Mouse (Mus musculus): ENCODE data around the gene Glrx5. TPM values are rescaled to one million over a fixed set of nuclear protein-coding genes. Genes with fewer than 3 reads are reported as not detected.
A peak's percentile ranks its signal among the peaks of the same experiment; 100 is the strongest.

The Glrx5 gene
- total and polyA plus RNA-seq, 2 experiments from 2014 or later, result 35.8 to 185 TPM

- Histone ChIP-seq H3K4me1 (ENCODE audit: insufficient read depth, low read length) (no peaks in the 10 kb centered on the region), H3K4me2 (ENCODE audit: low read depth, low read length, poor library complexity, severe bottlenecking) (no peak overlapping the region), H3K9ac (replicated peaks; ENCODE audit: low read length, poor library complexity, severe bottlenecking) (no peak overlapping the region), H3K4me3 (ENCODE audit: low read depth, low read length) (no peak overlapping the region), H3K27me3 (ENCODE audit: insufficient read depth, low read length) (no peaks in the 10 kb centered on the region), H3K9me3 (ENCODE audit: low read length) (no peaks in the 10 kb centered on the region), H3K36me3 (ENCODE audit: insufficient read depth, low read length) (no peaks in the 10 kb centered on the region), H3K27ac (ENCODE audit: low read depth, low read length) (no peak overlapping the region)
- WGBS, result 88% methylated on average over 7 of the region's 7 CpGs
- no peak for TF ChIP-seq CTCF (IDR thresholded peaks at IDR 0.05)
- no peak for ATAC-seq (ENCODE audit: low FRiP score)
- no peak for DNase-seq (ENCODE audit: low spot score)
Observed at GRCm38 (mm10) chr12:105065119-105065518, 32.6 kb downstream of the Glrx5 start.

- no peak overlapping the region for H3K4me3 ChIP-seq (ENCODE audit: low read depth, low read length)
- no peaks in the 10 kb centered on the region for H3K36me3 ChIP-seq (ENCODE audit: insufficient read depth, low read length)
- no peaks in the 10 kb centered on the region for H3K27me3 ChIP-seq (ENCODE audit: insufficient read depth, low read length)
- DNase-seq (ENCODE audit: low spot score), result peak; percentile 28
- H3K27ac ChIP-seq (ENCODE audit: low read depth, low read length), result no peak overlapping the region
- no peaks in the 10 kb centered on the region for H3K4me1 ChIP-seq (ENCODE audit: insufficient read depth, low read length)
- no peak for ATAC-seq (ENCODE audit: low FRiP score)
- no peak overlapping the region for H3K9ac ChIP-seq (replicated peaks; ENCODE audit: low read length, poor library complexity, severe bottlenecking)
- WGBS, result 70% methylated on average over 10 of the region's 10 CpGs
- H3K4me2 ChIP-seq (ENCODE audit: low read depth, low read length, poor library complexity, severe bottlenecking), result no peak overlapping the region
- no peak for TF ChIP-seq CTCF (IDR thresholded peaks at IDR 0.05)
- no peaks in the 10 kb centered on the region for H3K9me3 ChIP-seq (ENCODE audit: low read length)
Observed at GRCm38 (mm10) chr12:105066523-105066922, 34.0 kb downstream of the Glrx5 start.

GRCm38 (mm10) chr12:105068911-105069310, 36.4 kb downstream of the Glrx5 start:
- H3K4me3 ChIP-seq (ENCODE audit: low read depth, low read length), result no peak overlapping the region
- TF ChIP-seq CTCF (IDR thresholded peaks at IDR 0.05), result no peak
- H3K27ac ChIP-seq (ENCODE audit: low read depth, low read length), result no peak overlapping the region
- ATAC-seq (ENCODE audit: low FRiP score) (no peak), DNase-seq (ENCODE audit: low spot score) (no peak)
- no peaks in the 10 kb centered on the region for H3K36me3 ChIP-seq (ENCODE audit: insufficient read depth, low read length)
- H3K4me2 ChIP-seq (ENCODE audit: low read depth, low read length, poor library complexity, severe bottlenecking), result no peak overlapping the region
- H3K9me3 ChIP-seq (ENCODE audit: low read length), result no peaks in the 10 kb centered on the region
- H3K4me1 ChIP-seq (ENCODE audit: insufficient read depth, low read length), result no peaks in the 10 kb centered on the region
- no peak overlapping the region for H3K9ac ChIP-seq (replicated peaks; ENCODE audit: low read length, poor library complexity, severe bottlenecking)
- WGBS, result 86% methylated on average over 5 of the region's 5 CpGs
- no peaks in the 10 kb centered on the region for H3K27me3 ChIP-seq (ENCODE audit: insufficient read depth, low read length)

DNA sequence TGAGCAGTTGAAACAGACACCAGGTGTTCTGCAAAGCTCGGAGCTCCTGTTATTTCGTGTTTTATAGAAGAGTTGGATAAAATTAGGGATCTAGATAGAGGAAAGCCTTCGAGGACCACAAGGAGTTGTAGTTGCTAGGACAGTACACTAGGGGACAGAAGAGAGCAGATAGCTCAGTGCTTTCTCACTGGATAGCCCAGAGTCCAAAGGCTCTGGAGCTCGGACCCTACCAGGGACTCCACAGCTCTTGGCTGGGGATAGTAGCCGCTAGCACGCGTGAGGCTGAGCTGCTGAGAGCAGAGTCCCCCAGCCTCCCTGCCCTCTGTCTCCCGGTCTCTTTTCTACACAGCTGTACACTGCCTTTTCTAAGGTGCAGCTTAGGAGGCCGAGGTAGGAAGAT, 41.2 kb downstream of the Glrx5 start:
- H3K4me1 ChIP-seq (ENCODE audit: insufficient read depth, low read length), result no peaks in the 10 kb centered on the region
- H3K4me2 ChIP-seq (ENCODE audit: low read depth, low read length, poor library complexity, severe bottlenecking), result no peak overlapping the region
- no peaks in the 10 kb centered on the region for H3K27me3 ChIP-seq (ENCODE audit: insufficient read depth, low read length)
- 38% methylated on average over 9 of the region's 9 CpGs for WGBS
- ATAC-seq (ENCODE audit: low FRiP score) (no peak), DNase-seq (ENCODE audit: low spot score) (peak; percentile 75)
- no peak overlapping the region for H3K27ac ChIP-seq (ENCODE audit: low read depth, low read length)
- H3K36me3 ChIP-seq (ENCODE audit: insufficient read depth, low read length), result no peaks in the 10 kb centered on the region
- H3K9ac ChIP-seq (replicated peaks; ENCODE audit: low read length, poor library complexity, severe bottlenecking), result no peak overlapping the region
- TF ChIP-seq CTCF (IDR thresholded peaks at IDR 0.05), result peak; percentile 91
- no peak overlapping the region for H3K4me3 ChIP-seq (ENCODE audit: low read depth, low read length)
- no peaks in the 10 kb centered on the region for H3K9me3 ChIP-seq (ENCODE audit: low read length)

- Histone ChIP-seq H3K9ac (replicated peaks; ENCODE audit: low read length, poor library complexity, severe bottlenecking) (no peak overlapping the region), H3K9me3 (ENCODE audit: low read length) (no peaks in the 10 kb centered on the region), H3K27ac (ENCODE audit: low read depth, low read length) (0 out of 2 replicates have a peak overlapping the region, but pooled peaks have one; percentile 43), H3K27me3 (ENCODE audit: insufficient read depth, low read length) (no peaks in the 10 kb centered on the region), H3K4me2 (ENCODE audit: low read depth, low read length, poor library complexity, severe bottlenecking) (no peak overlapping the region), H3K36me3 (ENCODE audit: insufficient read depth, low read length) (no peaks in the 10 kb centered on the region), H3K4me3 (ENCODE audit: low read depth, low read length) (no peak overlapping the region), H3K4me1 (ENCODE audit: insufficient read depth, low read length) (no peaks in the 10 kb centered on the region)
- DNase-seq (ENCODE audit: low spot score) (peak; percentile 34), ATAC-seq (ENCODE audit: low FRiP score) (no peak)
- no peak for TF ChIP-seq CTCF (IDR thresholded peaks at IDR 0.05)
- 55% methylated on average over 7 of the region's 7 CpGs for WGBS
Observed at GRCm38 (mm10) chr12:105075496-105075895, 43.0 kb downstream of the Glrx5 start.

GRCm38 (mm10) chr12:105076511-105076910, 44.0 kb downstream of the Glrx5 start:
- Histone ChIP-seq H3K4me1 (ENCODE audit: insufficient read depth, low read length) (no peaks in the 10 kb centered on the region), H3K36me3 (ENCODE audit: insufficient read depth, low read length) (no peaks in the 10 kb centered on the region), H3K27me3 (ENCODE audit: insufficient read depth, low read length) (no peaks in the 10 kb centered on the region), H3K9me3 (ENCODE audit: low read length) (no peaks in the 10 kb centered on the region), H3K4me3 (ENCODE audit: low read depth, low read length) (no peak overlapping the region), H3K9ac (replicated peaks; ENCODE audit: low read length, poor library complexity, severe bottlenecking) (no peak overlapping the region), H3K4me2 (ENCODE audit: low read depth, low read length, poor library complexity, severe bottlenecking) (no peak overlapping the region), H3K27ac (ENCODE audit: low read depth, low read length) (peak overlapping the region; percentile 43; the same call in 1 of the 2 replicates)
- no peak for TF ChIP-seq CTCF (IDR thresholded peaks at IDR 0.05)
- 75% methylated on average over 3 of the region's 3 CpGs for WGBS
- DNase-seq (ENCODE audit: low spot score), result no peak
- ATAC-seq (ENCODE audit: low FRiP score), result no peak
